Mouse (Mus musculus) midbrain, embryonic 10.5 days (tissue): ENCODE measurements at regions not wholly inside any gene's neighbourhood (a gene's known extent, or its start where the extent isn't known, plus 50 kb on each side); places are given as distances from the start of the nearest gene placed in this dataset.

Source experiments
- DNase-seq: peaks from one replicate; pipeline ENCODE4 v3.0.0-alpha.2; 2017; ENCODE audit warnings: low spot score
- H3K27ac ChIP-seq: fragments of 300-500 bp; sonication (generic); replicated peaks from 2 replicates; pipeline ENCODE4 v1.5.1; 2016; ENCODE audit warnings: mild to moderate bottlenecking
- H3K27me3 ChIP-seq: fragments of 300-500 bp; sonication (generic); 2 replicates; pipeline ENCODE4 v1.6.1; 2016; ENCODE audit warnings: low read depth, mild to moderate bottlenecking; ENCODE audit not compliant: poor library complexity, severe bottlenecking
- H3K36me3 ChIP-seq: fragments of 300-500 bp; sonication (generic); 2 replicates; pipeline ENCODE4 v1.6.1; 2016; ENCODE audit warnings: mild to moderate bottlenecking, moderate library complexity
- H3K4me1 ChIP-seq: fragments of 300-500 bp; sonication (generic); 2 replicates; pipeline ENCODE4 v1.6.1; 2016
- H3K4me3 ChIP-seq: fragments of 300-500 bp; sonication (generic); 2 replicates; pipeline ENCODE4 v1.5.1; 2016; ENCODE audit warnings: mild to moderate bottlenecking, moderate library complexity
- H3K9me3 ChIP-seq: fragments of 300-500 bp; sonication (generic); replicated peaks from 2 replicates; pipeline ENCODE4 v1.6.1; 2016; ENCODE audit warnings: mild to moderate bottlenecking
- WGBS: fragments of 180-500 bp; shearing (Covaris S2); methylation state at CpG from one replicate; pipeline ENCODE4 v1.1.7; 2016; 5-methylcytosine and 5-hydroxymethylcytosine counted together

DNA sequence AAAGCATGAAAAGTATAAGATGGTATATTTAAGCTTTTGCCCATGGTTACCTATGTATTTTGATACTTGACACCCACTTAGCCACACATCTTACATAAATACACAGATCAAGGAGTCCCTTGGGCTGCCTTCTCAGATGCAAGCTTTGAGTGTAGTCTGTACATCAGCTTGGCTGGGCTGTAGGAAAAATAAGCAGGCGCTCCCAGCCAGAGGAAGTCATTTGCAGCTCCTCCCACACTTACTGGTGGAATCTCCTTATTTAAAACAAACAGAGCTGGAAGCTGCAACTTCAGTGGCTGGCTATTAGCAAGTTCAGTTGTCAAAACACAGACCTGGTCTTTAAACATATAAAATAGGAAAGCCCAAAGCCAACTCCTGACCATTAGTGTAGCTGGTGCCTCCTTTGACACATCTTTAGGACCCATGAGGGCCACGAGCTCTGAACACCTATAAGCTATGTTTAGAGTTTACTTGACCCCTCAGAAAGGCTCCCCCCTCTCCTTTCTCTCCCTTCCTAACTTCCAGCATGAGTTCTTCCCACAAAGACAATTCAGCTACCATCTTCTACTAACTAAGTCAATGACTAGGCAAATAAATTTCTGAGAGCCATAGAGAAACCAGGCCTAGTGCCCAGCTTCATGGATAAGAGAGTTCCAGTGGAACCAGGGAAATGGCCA lies 75.4 kb upstream of the Nepro start:
- no peaks in the 10 kb centered on the region for H3K27me3 ChIP-seq
- no peaks in the 10 kb centered on the region for H3K36me3 ChIP-seq
- 0 out of 2 replicates have a peak overlapping the region, but pooled peaks have one; percentile 28 for H3K27ac ChIP-seq
- H3K4me1 ChIP-seq, result peaks cover 6% of the 10 kb centered on the region
- 71% methylated on average over 2 of the region's 2 CpGs for WGBS
- DNase-seq, result no peak
- H3K9me3 ChIP-seq, result no peaks in the 10 kb centered on the region; the same call in 1 of the 2 replicates
- H3K4me3 ChIP-seq, result no peak overlapping the region

DNA sequence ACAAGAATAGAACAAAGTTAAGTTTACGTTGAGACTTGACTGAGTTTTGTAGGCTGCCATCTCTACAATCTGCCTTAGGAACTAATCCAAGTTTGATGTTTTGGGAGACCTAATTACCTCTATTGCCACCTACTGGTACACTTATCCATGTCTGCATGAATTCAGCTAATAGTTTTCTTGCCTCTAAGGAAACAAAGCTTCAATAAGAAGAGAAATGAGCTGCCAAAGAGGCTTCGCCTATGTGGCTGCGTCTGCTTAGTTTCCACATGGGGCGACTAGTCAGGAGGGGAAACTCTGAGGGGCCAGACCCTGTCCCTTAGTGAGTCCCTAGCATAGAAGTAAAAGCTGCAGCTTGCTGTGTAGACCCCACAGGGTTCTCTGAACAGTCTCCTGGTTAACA lies 80.1 kb upstream of the Nepro start:
- Histone ChIP-seq H3K9me3 (no peaks in the 10 kb centered on the region), H3K4me3 (no peak overlapping the region), H3K27me3 (no peaks in the 10 kb centered on the region), H3K27ac (peak overlapping the region; percentile 55), H3K4me1 (peaks cover 7% of the 10 kb centered on the region), H3K36me3 (no peaks in the 10 kb centered on the region)
- DNase-seq, result peak; percentile 15
- 31% methylated on average over 4 of the region's 4 CpGs for WGBS

DNA sequence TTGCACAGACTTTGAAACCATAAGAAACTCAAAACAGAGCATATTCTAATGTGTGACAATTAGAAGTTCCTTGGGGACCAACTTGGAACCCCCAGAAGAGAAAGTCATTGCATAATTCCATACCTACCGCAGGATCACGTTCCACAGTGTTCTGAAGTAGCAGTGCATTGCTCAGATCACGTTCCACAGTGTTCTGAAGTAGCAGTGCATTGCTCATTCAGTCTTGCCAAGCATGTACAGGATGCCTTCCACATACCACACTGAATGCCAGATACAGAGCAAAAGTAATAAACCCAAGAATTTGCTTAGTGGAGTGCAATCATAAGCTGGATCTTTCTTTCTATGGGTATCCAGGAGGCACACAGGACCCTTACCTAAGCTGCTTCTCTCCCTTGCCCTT lies 78.4 kb upstream of the Boc start:
- DNase-seq, result no peak
- Histone ChIP-seq H3K36me3 (no peaks in the 10 kb centered on the region), H3K4me1 (peaks cover 16% of the 10 kb centered on the region), H3K4me3 (no peak overlapping the region), H3K27ac (no peak overlapping the region), H3K9me3 (no peaks in the 10 kb centered on the region), H3K27me3 (peaks cover 6% of the 10 kb centered on the region)
- WGBS, result 95% methylated on average over 3 of the region's 3 CpGs

DNA sequence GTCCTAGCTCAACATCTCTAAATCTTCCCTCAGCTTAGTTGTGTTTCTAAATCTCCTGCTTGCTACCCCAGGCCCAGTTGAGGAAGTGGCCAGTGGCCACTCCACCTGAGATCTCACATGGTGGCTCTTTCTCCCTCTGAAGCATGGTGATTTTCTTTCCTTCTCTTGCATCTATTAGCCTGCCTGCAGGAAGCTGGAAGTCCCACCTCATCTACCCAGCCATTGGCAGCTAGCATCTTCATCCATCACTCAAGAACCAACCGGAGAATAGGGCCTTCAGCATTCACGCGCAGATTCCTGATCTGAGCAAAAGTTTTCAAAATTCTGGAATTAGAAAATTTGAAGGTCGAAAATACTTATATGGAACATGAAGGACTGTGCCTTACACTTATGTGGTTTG lies 75.8 kb upstream of the Boc start:
- no peaks in the 10 kb centered on the region for H3K9me3 ChIP-seq
- H3K4me1 ChIP-seq, result peaks cover 23% of the 10 kb centered on the region
- H3K36me3 ChIP-seq, result no peaks in the 10 kb centered on the region
- H3K4me3 ChIP-seq, result no peak overlapping the region
- peaks cover 23% of the 10 kb centered on the region for H3K27me3 ChIP-seq
- no peak overlapping the region for H3K27ac ChIP-seq
- DNase-seq, result no peak
- WGBS, result 88% methylated on average over 4 of the region's 4 CpGs

DNA sequence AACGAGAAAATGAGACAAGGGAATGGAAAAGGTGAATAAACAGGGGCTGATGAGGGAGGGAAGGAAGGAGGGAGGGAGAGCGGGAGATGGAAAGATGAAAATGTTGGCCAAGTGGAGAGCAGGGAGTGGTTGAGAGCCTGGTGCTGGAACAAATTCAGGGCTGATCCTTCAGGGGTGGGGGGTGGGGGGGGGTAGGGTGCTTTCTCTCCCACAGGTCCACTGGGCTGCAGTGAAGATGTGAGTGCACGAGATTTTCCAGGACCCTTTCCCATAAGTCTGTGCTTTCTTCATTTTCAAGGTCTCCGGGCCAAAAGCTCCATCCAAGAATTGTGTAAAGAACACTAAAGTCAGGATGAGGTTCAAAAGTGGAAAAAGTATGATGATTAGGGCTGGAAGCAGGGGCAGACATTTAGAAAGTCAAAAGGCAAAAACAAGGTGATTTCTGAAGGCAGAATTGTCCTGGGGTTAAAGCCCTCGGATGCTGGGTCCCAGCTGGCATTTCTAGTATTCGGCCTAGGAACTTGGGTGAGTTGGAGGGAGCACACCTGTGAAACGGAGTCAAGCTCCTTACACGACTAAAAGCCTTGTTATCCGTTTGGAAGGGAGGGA lies 74.5 kb upstream of the Boc start:
- H3K4me3 ChIP-seq, result no peak overlapping the region
- no peak for DNase-seq
- H3K9me3 ChIP-seq, result no peaks in the 10 kb centered on the region
- 66% methylated on average over 9 of the region's 9 CpGs for WGBS
- peak overlapping the region; percentile 71 for H3K27ac ChIP-seq
- peaks cover 23% of the 10 kb centered on the region for H3K4me1 ChIP-seq
- no peaks in the 10 kb centered on the region for H3K36me3 ChIP-seq
- peaks cover 23% of the 10 kb centered on the region for H3K27me3 ChIP-seq

DNA sequence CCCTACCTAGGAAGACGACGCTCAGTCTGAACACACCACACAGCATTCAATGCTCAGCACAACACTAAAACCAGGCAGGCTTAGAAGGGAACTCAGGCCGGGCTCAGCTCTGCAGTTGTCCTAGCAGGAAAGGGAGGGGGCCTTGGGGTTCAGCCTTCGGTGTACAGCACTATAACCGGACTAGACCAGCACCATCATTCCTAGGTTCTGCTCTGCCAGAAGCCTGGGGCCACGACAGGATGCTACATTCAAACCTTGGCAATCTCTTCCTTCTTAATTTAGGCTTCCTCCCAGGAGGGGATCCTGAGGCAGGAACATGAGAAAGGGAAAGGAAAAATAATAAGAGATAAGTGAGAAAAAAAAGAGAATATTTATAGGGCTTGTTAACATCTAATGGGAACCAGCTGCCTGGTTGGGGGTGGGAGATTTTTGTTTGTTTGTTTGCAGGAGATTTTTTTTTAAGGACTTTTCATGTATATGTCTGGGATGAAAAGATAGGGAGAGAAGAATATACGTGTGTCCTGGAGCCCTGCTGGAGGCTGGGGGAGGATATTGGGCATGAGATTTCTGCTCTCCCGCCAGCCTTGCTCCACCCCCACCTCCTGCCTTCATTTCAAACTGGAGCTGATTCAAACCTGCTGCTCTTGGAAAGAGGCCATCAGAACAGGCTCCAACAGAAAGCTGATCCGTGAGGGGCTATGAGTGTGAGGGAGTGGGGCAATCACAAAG lies 73.8 kb upstream of the Boc start:
- Histone ChIP-seq H3K9me3 (no peaks in the 10 kb centered on the region), H3K4me1 (peaks cover 23% of the 10 kb centered on the region), H3K36me3 (no peaks in the 10 kb centered on the region), H3K27me3 (peaks cover 23% of the 10 kb centered on the region), H3K27ac (peak overlapping the region; percentile 71), H3K4me3 (no peak overlapping the region)
- WGBS, result 43% methylated on average over 9 of the region's 9 CpGs
- DNase-seq, result no peak

DNA sequence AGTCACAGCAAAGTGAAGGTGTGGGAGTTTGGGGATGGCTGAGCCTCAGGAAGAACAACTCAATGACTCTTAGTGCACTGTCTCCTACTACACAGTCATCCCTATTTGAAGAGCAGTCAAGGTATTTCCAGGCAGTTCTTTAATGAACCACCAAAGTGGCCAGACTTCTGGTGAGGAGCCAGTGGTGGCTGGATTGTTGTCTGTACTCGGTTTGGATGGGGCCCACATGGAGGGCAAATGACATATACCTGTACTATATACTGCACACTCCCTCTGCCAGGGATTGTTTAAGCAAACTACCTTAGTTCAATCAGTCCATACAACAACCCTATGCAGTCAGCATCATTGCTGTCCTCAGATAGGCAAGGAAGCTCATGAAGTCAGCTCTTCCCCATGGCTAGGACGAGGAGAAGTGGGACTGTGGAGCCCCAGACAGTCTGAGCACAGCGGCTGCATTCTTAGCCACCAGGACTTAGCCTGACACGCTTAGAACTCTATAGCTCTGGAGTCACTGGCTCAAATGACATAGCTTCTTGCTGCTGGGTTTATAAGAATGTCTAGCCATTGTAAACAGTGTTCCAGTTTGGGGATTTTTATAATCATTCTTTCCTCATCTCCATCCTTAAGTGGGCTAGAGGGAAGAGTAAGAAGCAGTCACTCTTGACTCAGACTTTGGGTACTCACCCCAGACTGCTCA lies 72.8 kb upstream of the Boc start:
- Histone ChIP-seq H3K9me3 (no peaks in the 10 kb centered on the region), H3K27ac (no peak overlapping the region), H3K4me3 (no peak overlapping the region), H3K36me3 (no peaks in the 10 kb centered on the region), H3K4me1 (peaks cover 23% of the 10 kb centered on the region), H3K27me3 (peaks cover 23% of the 10 kb centered on the region)
- WGBS, result 74% methylated on average over 4 of the region's 4 CpGs
- no peak for DNase-seq

DNA sequence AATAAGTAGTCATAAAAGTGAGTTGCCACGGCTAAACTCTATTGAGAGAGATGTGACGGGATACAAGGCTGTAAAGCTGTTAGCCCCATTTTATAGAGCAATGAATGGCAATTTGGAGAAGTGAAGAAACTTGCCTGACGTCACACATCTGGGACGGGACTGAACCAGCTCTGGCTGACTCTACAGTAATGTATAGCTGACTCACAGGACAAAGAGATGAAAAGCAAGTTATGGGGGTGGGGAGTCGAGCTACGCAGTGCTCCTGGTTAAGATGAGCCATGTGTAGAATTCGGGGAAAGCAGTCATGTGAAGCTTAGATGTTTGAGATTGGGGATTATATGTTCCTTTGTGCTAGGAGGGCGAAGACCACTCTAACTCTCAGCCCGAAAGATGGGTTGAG lies 72.2 kb upstream of the Boc start:
- no peak overlapping the region for H3K27ac ChIP-seq
- no peak for DNase-seq

DNA sequence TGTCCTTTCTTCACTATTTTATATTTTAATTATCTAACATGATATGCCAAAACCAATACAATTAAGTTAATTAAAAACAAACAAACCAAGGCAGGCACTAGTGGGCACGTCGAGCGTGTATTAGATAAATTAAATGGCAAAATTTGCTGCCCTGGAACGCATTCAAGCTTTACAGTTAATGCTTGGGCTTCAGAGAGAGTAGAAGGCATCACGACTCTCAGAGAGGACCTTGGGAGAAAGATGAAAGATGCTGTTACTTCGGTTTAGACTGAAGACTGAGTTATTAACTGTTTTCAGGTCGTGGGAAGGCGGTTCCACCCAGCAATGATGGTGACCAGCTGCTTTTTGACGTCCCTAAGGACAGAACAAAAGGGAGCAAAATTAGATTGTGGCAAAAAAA lies 71.7 kb upstream of the Boc start:
- no peak for DNase-seq
- Histone ChIP-seq H3K4me3 (no peak overlapping the region), H3K9me3 (no peaks in the 10 kb centered on the region), H3K27me3 (peaks cover 23% of the 10 kb centered on the region), H3K27ac (no peak overlapping the region), H3K4me1 (peaks cover 27% of the 10 kb centered on the region), H3K36me3 (no peaks in the 10 kb centered on the region)
- 85% methylated on average over 9 of the region's 9 CpGs for WGBS

More for the DNA sequence above, 72.2 kb upstream of the Boc start:
- Histone ChIP-seq H3K4me3 (no peak overlapping the region), H3K4me1 (peaks cover 23% of the 10 kb centered on the region), H3K9me3 (no peaks in the 10 kb centered on the region), H3K36me3 (no peaks in the 10 kb centered on the region), H3K27me3 (peaks cover 23% of the 10 kb centered on the region)
- WGBS, result 90% methylated on average over 9 of the region's 9 CpGs

DNA sequence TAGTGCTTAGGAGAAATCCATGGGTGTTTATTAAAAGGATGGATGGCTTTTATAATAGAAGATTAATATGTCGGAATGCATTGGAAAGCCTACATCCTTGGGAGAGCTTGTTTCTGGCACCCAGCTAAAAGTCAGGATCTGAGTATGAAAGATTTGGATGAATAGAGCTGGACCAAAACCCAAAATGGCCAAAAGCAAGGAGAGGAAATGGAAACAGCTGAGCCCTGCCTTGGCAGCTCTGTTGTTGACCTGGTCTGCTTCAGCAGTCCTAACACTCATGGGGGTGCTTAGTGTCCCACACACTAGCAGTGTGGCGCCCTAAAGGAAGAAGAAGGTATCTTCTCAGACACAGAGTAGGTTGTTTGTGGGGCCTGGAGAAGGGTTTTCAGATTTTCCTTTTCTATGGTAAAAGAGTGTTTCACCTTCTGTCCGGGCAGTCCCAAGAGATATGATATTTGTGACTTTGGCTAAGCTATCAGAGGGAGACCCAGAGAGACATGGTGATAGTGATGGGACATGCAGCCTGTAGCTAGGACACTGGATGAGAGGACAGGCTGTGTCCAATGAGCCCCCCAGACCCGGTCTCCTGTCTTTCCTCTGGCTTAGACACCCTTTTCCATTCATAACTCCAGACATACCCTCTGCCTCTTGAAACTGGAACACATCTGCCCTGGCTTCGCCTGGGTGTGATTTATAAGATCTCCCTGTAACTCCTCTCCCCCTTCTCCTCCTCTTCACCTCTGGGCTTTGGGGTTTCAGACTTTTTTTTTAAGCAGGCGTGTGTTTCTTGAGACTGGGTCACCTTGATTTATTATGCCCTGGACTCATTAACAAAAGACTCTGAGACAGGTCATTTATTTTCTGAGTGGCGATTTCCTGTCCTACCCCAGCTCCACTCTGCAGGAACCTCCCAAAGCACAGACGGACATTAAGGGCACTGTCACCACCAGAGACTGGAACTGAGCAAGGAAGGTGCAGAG lies 70.9 kb upstream of the Boc start:
- Histone ChIP-seq H3K27ac (no peak overlapping the region), H3K9me3 (no peaks in the 10 kb centered on the region), H3K4me3 (no peak overlapping the region), H3K36me3 (no peaks in the 10 kb centered on the region), H3K27me3 (peaks cover 23% of the 10 kb centered on the region), H3K4me1 (peaks cover 32% of the 10 kb centered on the region)
- DNase-seq, result no peak
- WGBS, result 84% methylated on average over 8 of the region's 8 CpGs

DNA sequence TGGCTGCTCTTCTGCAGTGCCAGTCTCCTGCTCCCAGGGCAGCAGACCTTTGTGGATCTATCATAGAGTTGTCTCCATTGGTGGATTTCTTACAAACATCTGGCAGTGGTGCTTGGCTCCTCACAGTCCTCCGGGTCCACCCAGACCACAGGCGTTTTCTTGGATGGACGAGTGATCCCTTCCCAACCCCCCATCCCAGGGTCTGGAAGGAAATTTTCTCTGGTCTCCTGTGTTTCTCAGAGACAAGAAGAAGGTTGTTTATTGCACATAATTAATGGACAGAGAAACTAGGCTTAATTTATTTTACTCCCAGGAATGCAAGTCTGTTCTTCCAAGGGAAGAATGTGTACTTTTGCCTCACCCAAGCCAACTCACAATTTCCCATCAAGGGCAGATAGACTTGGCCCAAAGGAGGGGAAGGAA lies 67.2 kb upstream of the Boc start:
- DNase-seq, result no peak
- Histone ChIP-seq H3K9me3 (no peaks in the 10 kb centered on the region), H3K27ac (0 out of 2 replicates have a peak overlapping the region, but pooled peaks have one; percentile 19), H3K4me3 (no peak overlapping the region), H3K36me3 (no peaks in the 10 kb centered on the region), H3K27me3 (peaks cover 11% of the 10 kb centered on the region), H3K4me1 (peaks cover 10% of the 10 kb centered on the region)
- 83% methylated on average over 3 of the region's 3 CpGs for WGBS

DNA sequence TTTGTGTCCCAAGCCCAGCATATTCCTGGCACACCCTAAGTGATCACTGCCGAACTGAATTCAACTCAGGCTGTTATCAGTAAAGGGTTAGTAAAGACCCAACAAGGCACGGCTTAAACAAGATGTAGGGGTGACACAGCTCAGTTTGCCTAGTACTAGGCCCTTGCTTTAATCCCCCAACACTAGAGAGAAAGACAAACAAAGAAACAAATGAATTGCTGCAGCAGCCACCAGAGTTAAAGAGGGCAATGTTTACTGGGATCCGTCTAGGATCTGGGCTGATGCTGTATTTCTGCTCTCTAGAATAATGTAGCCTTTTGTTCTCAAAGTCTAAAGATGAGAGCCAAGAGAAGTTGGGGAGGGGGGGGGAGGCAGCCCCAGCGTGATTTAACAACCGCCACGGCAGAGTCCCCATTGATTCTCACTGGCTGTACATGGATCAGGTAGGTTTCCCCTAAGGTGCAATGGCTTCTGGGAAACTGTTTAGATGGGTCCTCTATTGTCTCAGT lies 66.5 kb upstream of the Boc start:
- Histone ChIP-seq H3K27ac (no peak overlapping the region), H3K36me3 (no peaks in the 10 kb centered on the region), H3K9me3 (no peaks in the 10 kb centered on the region), H3K27me3 (peaks cover 10% of the 10 kb centered on the region), H3K4me3 (no peak overlapping the region), H3K4me1 (peaks cover 9% of the 10 kb centered on the region)
- DNase-seq, result no peak
- WGBS, result 63% methylated on average over 6 of the region's 6 CpGs
